Mouse (Mus musculus): Measurements from ENCODE around the gene Sult2a1.
"Not testable (repeated sequence)": the region's sequence is repeated elsewhere in the genome, so short reads cannot be mapped to it uniquely, and the experiment has no call there.

The Sult2a1 gene

GRCm38 (mm10) chr7:13837309-13837708, at the start of gene Sult2a1:
TSS of gene Sult2a1 (minus strand) at chr7:13837409.
- not testable (repeated sequence) for DNase-seq (ENCODE audit: low spot score in 2 of 2)

GRCm38 (mm10) chr7:13813913-13814312, 23.3 kb downstream of the Sult2a1 start:
- no peak for DNase-seq (ENCODE audit: low spot score in 2 of 2)
